Mouse (Mus musculus): Measurements from ENCODE around the gene Col3a1. TPM values are rescaled to one million over a fixed set of nuclear protein-coding genes. Genes with fewer than 3 reads are reported as not detected.

Col3a1 gene
- polyA plus RNA-seq, 1 experiment from 2014 or later = 1,562 TPM

DNA sequence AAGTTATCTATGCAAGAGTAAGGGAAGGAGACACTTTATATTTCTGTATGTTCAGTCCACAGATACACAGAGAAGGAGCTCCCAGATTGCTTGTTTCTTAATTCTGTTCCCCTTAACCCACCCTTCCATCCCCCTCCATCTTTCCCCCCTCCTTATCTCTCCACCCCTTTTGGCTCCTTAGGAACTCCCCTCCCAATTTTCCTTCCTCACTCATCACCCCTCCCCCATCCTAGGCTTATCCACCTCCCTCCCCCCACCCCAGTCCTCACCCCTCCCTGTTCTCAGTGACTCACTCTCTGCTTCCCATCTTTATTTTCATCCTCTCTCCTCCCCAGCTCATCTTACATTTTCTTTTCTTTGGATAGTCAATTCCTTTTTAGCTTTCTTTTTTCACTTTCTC lies 1.5 kb downstream of the Col3a1 start:
- Histone ChIP-seq H3K4me2 (ENCODE audit: low read depth, low read length) (peak overlapping the region; percentile 31; the same call in 1 of the 2 replicates), H3K36me3 (ENCODE audit: control insufficient read depth, insufficient read depth, low read length) (no peaks in the 10 kb centered on the region), H3K9ac (ENCODE audit: low read length) (peak overlapping the region; percentile 24; the same call in 1 of the 2 replicates), H3K4me1 (replicated peaks; ENCODE audit: control insufficient read depth, insufficient read depth, low read length) (no peaks in the 10 kb centered on the region; the same call in 1 of the 2 replicates), H3K27me3 (ENCODE audit: control insufficient read depth, insufficient read depth, low read depth, low read length) (no peaks in the 10 kb centered on the region), H3K27ac (ENCODE audit: low read length) (peak overlapping the region; percentile 75), H3K9me3 (ENCODE audit: control insufficient read depth, low read length) (no peaks in the 10 kb centered on the region), H3K4me3 (ENCODE audit: low read length) (peak overlapping the region; percentile 36)
- peak; percentile 70 for ATAC-seq (ENCODE audit: low read depth)

- Histone ChIP-seq H3K9me3 (ENCODE audit: control insufficient read depth, low read length) (no peaks in the 10 kb centered on the region), H3K27ac (ENCODE audit: low read length) (peak overlapping the region; percentile 55; the same call in 1 of the 2 replicates), H3K4me2 (ENCODE audit: low read depth, low read length) (peak overlapping the region; percentile 54), H3K9ac (ENCODE audit: low read length) (peak overlapping the region; percentile 43), H3K4me3 (ENCODE audit: low read length) (peak overlapping the region; percentile 44), H3K27me3 (ENCODE audit: control insufficient read depth, insufficient read depth, low read depth, low read length) (no peaks in the 10 kb centered on the region), H3K4me1 (replicated peaks; ENCODE audit: control insufficient read depth, insufficient read depth, low read length) (no peaks in the 10 kb centered on the region; the same call in none of the 2 replicates), H3K36me3 (ENCODE audit: control insufficient read depth, insufficient read depth, low read length) (no peaks in the 10 kb centered on the region)
- WGBS = 3% methylated on average over 4 of the region's 11 CpGs
- ATAC-seq (ENCODE audit: low read depth) = peak; percentile 31; the same call in 1 of the 2 replicates
Observed at GRCm38 (mm10) chr1:45313696-45314295, 2.5 kb downstream of the Col3a1 start.

GRCm38 (mm10) chr1:45315767-45316528 lies 4.6 kb downstream of the Col3a1 start:
- H3K27ac ChIP-seq (ENCODE audit: low read length) = peak overlapping the region; percentile 47
- H3K4me1 ChIP-seq (replicated peaks; ENCODE audit: control insufficient read depth, insufficient read depth, low read length) = no peaks in the 10 kb centered on the region; the same call in 1 of the 2 replicates
- no peaks in the 10 kb centered on the region for H3K36me3 ChIP-seq (ENCODE audit: control insufficient read depth, insufficient read depth, low read length)
- H3K4me2 ChIP-seq (ENCODE audit: low read depth, low read length) = peak overlapping the region; percentile 37
- 8% methylated on average over 7 of the region's 7 CpGs for WGBS
- no peaks in the 10 kb centered on the region for H3K9me3 ChIP-seq (ENCODE audit: control insufficient read depth, low read length)
- no peak overlapping the region for H3K9ac ChIP-seq (ENCODE audit: low read length)
- H3K27me3 ChIP-seq (ENCODE audit: control insufficient read depth, insufficient read depth, low read depth, low read length) = no peaks in the 10 kb centered on the region
- peak overlapping the region; percentile 24 for H3K4me3 ChIP-seq (ENCODE audit: low read length)
- no peak for ATAC-seq (ENCODE audit: low read depth)

DNA sequence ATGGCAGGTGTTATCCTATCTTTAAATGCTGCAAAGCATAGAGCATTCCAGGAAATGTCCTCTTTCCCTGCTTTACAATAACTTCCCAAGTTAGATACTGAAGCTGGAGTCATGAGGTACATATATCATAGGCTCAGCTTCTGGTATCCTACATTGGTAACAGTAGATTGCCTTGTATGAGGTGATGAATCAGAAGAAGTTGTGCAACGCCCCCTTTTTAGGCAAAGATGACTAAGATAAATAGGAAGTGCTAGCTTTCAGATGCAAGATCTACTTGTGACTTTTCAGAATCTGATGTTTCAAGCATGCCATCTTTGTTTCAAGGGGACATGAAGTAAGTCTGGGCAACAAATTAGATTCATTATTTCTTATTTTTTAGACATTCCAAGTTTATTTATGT lies 6.9 kb downstream of the Col3a1 start:
- Histone ChIP-seq H3K9me3 (ENCODE audit: control insufficient read depth, low read length) (no peaks in the 10 kb centered on the region), H3K4me3 (ENCODE audit: low read length) (no peak overlapping the region), H3K27ac (ENCODE audit: low read length) (no peak overlapping the region), H3K9ac (ENCODE audit: low read length) (no peak overlapping the region), H3K27me3 (ENCODE audit: control insufficient read depth, insufficient read depth, low read depth, low read length) (no peaks in the 10 kb centered on the region), H3K4me2 (ENCODE audit: low read depth, low read length) (no peak overlapping the region), H3K4me1 (replicated peaks; ENCODE audit: control insufficient read depth, insufficient read depth, low read length) (no peaks in the 10 kb centered on the region; the same call in 1 of the 2 replicates), H3K36me3 (ENCODE audit: control insufficient read depth, insufficient read depth, low read length) (no peaks in the 10 kb centered on the region; the same call in 1 of the 2 replicates)
- no peak for ATAC-seq (ENCODE audit: low read depth)
- WGBS = 67% methylated on average over 1 of the region's 1 CpGs

GRCm38 (mm10) chr1:45320861-45321260 lies 9.5 kb downstream of the Col3a1 start:
- no peak overlapping the region for H3K4me3 ChIP-seq (ENCODE audit: low read length)
- H3K27ac ChIP-seq (ENCODE audit: low read length) = no peak overlapping the region
- no peaks in the 10 kb centered on the region for H3K27me3 ChIP-seq (ENCODE audit: control insufficient read depth, insufficient read depth, low read depth, low read length)
- H3K9me3 ChIP-seq (ENCODE audit: control insufficient read depth, low read length) = no peaks in the 10 kb centered on the region
- peaks cover 4% of the 10 kb centered on the region for H3K36me3 ChIP-seq (ENCODE audit: control insufficient read depth, insufficient read depth, low read length)
- H3K4me2 ChIP-seq (ENCODE audit: low read depth, low read length) = no peak overlapping the region
- no peak overlapping the region for H3K9ac ChIP-seq (ENCODE audit: low read length)
- ATAC-seq (ENCODE audit: low read depth) = no peak
- no peaks in the 10 kb centered on the region; the same call in 1 of the 2 replicates for H3K4me1 ChIP-seq (replicated peaks; ENCODE audit: control insufficient read depth, insufficient read depth, low read length)

DNA sequence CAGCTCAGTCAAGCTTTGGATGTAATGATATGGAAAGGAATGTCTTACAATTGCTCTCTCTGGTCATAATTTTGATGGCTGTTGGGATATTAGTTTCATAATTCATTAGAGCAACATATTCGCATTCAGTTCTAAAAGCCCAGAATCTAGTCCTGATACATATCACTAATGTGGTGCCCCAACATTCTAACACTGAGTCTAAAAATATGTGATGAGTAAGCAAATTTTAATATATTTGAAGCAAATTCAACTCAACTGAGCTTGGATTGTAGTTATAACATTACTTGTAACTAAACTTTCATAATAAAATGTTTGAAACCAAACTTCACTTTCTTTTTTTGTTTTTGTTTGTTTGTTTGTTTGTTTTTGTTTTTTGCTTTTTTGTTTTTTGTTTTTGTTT lies 17.8 kb downstream of the Col3a1 start:
- 91% methylated on average over 1 of the region's 1 CpGs for WGBS
- H3K4me3 ChIP-seq (ENCODE audit: low read length) = no peak overlapping the region

DNA sequence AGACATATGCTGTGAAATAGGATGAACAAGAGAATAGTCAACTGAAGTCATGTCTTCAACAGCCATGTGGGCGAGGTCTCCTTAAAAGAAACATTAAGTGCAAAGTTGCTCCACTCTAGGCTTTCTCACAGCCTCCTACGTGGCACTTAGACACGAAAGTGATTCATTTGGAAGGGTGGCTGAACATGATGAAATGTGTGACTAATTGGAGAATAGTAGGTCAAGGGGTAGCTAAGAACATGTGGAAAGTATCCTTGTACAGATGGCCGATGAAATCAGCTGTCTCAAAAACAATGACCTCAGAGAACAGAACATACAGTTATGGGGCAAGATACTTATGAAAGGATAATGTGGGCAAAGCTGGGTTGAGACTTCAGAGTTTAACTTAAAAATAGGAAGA lies 44.6 kb downstream of the Col3a1 start:
- no peaks in the 10 kb centered on the region for H3K36me3 ChIP-seq (ENCODE audit: control insufficient read depth, insufficient read depth, low read length)
- no peak overlapping the region for H3K27ac ChIP-seq (ENCODE audit: low read length)
- H3K4me3 ChIP-seq (ENCODE audit: low read length) = no peak overlapping the region
- WGBS = 50% methylated on average over 4 of the region's 4 CpGs
- no peaks in the 10 kb centered on the region for H3K4me1 ChIP-seq (replicated peaks; ENCODE audit: control insufficient read depth, insufficient read depth, low read length)
- no peaks in the 10 kb centered on the region for H3K27me3 ChIP-seq (ENCODE audit: control insufficient read depth, insufficient read depth, low read depth, low read length)
- ATAC-seq (ENCODE audit: low read depth) = peak; percentile 64; the same call in 1 of the 2 replicates
- no peak overlapping the region for H3K4me2 ChIP-seq (ENCODE audit: low read depth, low read length)
- no peaks in the 10 kb centered on the region for H3K9me3 ChIP-seq (ENCODE audit: control insufficient read depth, low read length)
- H3K9ac ChIP-seq (ENCODE audit: low read length) = no peak overlapping the region

More for the DNA sequence above, 17.8 kb downstream of the Col3a1 start:
- no peak for ATAC-seq (ENCODE audit: low read depth)
- no peaks in the 10 kb centered on the region for H3K4me1 ChIP-seq (replicated peaks; ENCODE audit: control insufficient read depth, insufficient read depth, low read length)
- H3K4me2 ChIP-seq (ENCODE audit: low read depth, low read length) = no peak overlapping the region
- H3K9ac ChIP-seq (ENCODE audit: low read length) = no peak overlapping the region
- peaks cover 10% of the 10 kb centered on the region for H3K36me3 ChIP-seq (ENCODE audit: control insufficient read depth, insufficient read depth, low read length)
- no peaks in the 10 kb centered on the region for H3K9me3 ChIP-seq (ENCODE audit: control insufficient read depth, low read length)
- no peaks in the 10 kb centered on the region for H3K27me3 ChIP-seq (ENCODE audit: control insufficient read depth, insufficient read depth, low read depth, low read length)
- H3K27ac ChIP-seq (ENCODE audit: low read length) = no peak overlapping the region

- Histone ChIP-seq H3K36me3 (ENCODE audit: control insufficient read depth, insufficient read depth, low read length) (no peaks in the 10 kb centered on the region), H3K9ac (ENCODE audit: low read length) (no peak overlapping the region), H3K4me3 (ENCODE audit: low read length) (no peak overlapping the region), H3K27ac (ENCODE audit: low read length) (no peak overlapping the region), H3K4me2 (ENCODE audit: low read depth, low read length) (no peak overlapping the region), H3K4me1 (replicated peaks; ENCODE audit: control insufficient read depth, insufficient read depth, low read length) (no peaks in the 10 kb centered on the region), H3K9me3 (ENCODE audit: control insufficient read depth, low read length) (no peaks in the 10 kb centered on the region), H3K27me3 (ENCODE audit: control insufficient read depth, insufficient read depth, low read depth, low read length) (no peaks in the 10 kb centered on the region)
- no peak for ATAC-seq (ENCODE audit: low read depth)
- 73% methylated on average over 1 of the region's 1 CpGs for WGBS
Observed at GRCm38 (mm10) chr1:45358020-45358419, 46.7 kb downstream of the Col3a1 start.

- no peak overlapping the region for H3K27ac ChIP-seq (ENCODE audit: low read length)
- H3K4me1 ChIP-seq (replicated peaks; ENCODE audit: control insufficient read depth, insufficient read depth, low read length) = no peaks in the 10 kb centered on the region
- ATAC-seq (ENCODE audit: low read depth) = no peak
- no peak overlapping the region for H3K4me2 ChIP-seq (ENCODE audit: low read depth, low read length)
- H3K27me3 ChIP-seq (ENCODE audit: control insufficient read depth, insufficient read depth, low read depth, low read length) = no peaks in the 10 kb centered on the region
- H3K9me3 ChIP-seq (ENCODE audit: control insufficient read depth, low read length) = no peaks in the 10 kb centered on the region
- no peak overlapping the region for H3K4me3 ChIP-seq (ENCODE audit: low read length)
- no peak overlapping the region for H3K9ac ChIP-seq (ENCODE audit: low read length)
- WGBS = 41% methylated on average over 2 of the region's 2 CpGs
- H3K36me3 ChIP-seq (ENCODE audit: control insufficient read depth, insufficient read depth, low read length) = no peaks in the 10 kb centered on the region
Observed at GRCm38 (mm10) chr1:45359147-45359546, 47.8 kb downstream of the Col3a1 start.
